7 mouse cellular contexts compared by ENCODE assay signal in genomic region chr11:60701611-60702010, GRCm38 (mm10). TPM values are rescaled to one million over a fixed set of nuclear protein-coding genes. Genes with fewer than 3 reads are reported as not detected.
DNase-seq lines count a peak whose midpoint lies in the region; ATAC-seq and TF ChIP-seq lines count a peak whose summit lies in the region.

No protein-coding gene starts in this region.

- ATAC-seq in hindbrain, embryonic 13.5 days (ENCODE audit: low FRiP score), result no peak
- ATAC-seq in lung, postnatal 0 days, result no peak

- no peak for TF ChIP-seq CTCF in lung, postnatal 0 days (IDR thresholded peaks at IDR 0.05)

- peak overlapping the region; percentile 89; the same call in 1 of the 2 replicates for H3K4me3 ChIP-seq in hindbrain, embryonic 13.5 days
- no peak overlapping the region for H3K4me3 ChIP-seq in lung, postnatal 0 days (ENCODE audit: low read depth, low read length)

- no peak for TF ChIP-seq EP300 in lung, postnatal 0 days (IDR thresholded peaks at IDR 0.05)

- no peaks in the 10 kb centered on the region for H3K9me3 ChIP-seq in hindbrain, embryonic 13.5 days
- no peaks in the 10 kb centered on the region for H3K9me3 ChIP-seq in lung, postnatal 0 days (ENCODE audit: low read length)

- no peak overlapping the region for H3K27ac ChIP-seq in hindbrain, embryonic 13.5 days
- no peak overlapping the region for H3K27ac ChIP-seq in lung, postnatal 0 days (ENCODE audit: low read length)

- 92% methylated on average over 2 of the region's 4 CpGs for WGBS in hindbrain, embryonic 13.5 days
- 77% methylated on average over 2 of the region's 4 CpGs for WGBS in lung, postnatal 0 days

- H3K36me3 ChIP-seq in hindbrain, embryonic 13.5 days, result peaks cover 23% of the 10 kb centered on the region
- no peaks in the 10 kb centered on the region for H3K36me3 ChIP-seq in lung, postnatal 0 days (ENCODE audit: insufficient read depth, low read length)

- peak overlapping the region; percentile 90 for H3K4me2 ChIP-seq in hindbrain, embryonic 13.5 days
- H3K4me2 ChIP-seq in lung, postnatal 0 days (replicated peaks; ENCODE audit: low read depth, low read length), result no peak overlapping the region

- no peak overlapping the region for H3K9ac ChIP-seq in hindbrain, embryonic 13.5 days
- H3K9ac ChIP-seq in lung, postnatal 0 days (replicated peaks; ENCODE audit: low read depth), result no peak overlapping the region

- peak; percentile 6 for DNase-seq in kidney, adult 9 months
- DNase-seq in kidney, postnatal 4 days, result no peak
- peak; percentile 5 for DNase-seq in urinary bladder, postnatal 25 days (ENCODE audit: low spot score)
- no peak for DNase-seq in urinary bladder, adult 18-20 months (ENCODE audit: low spot score in 2 of 2)
- no peak for DNase-seq in retina, postnatal 1 day
- no peak for DNase-seq in lung, postnatal 0 days (ENCODE audit: low spot score)

- H3K27me3 ChIP-seq in hindbrain, embryonic 13.5 days, result no peaks in the 10 kb centered on the region
- no peaks in the 10 kb centered on the region for H3K27me3 ChIP-seq in lung, postnatal 0 days (replicated peaks; ENCODE audit: insufficient read depth, low read length)

- H3K4me1 ChIP-seq in hindbrain, embryonic 13.5 days (replicated peaks), result peaks cover 59% of the 10 kb centered on the region
- H3K4me1 ChIP-seq in lung, postnatal 0 days (ENCODE audit: insufficient read depth, low read depth, low read length), result peaks cover 10% of the 10 kb centered on the region; the same call in 1 of the 2 replicates

RNA-seq across cellular contexts. Expression of gene Llgl1, which starts 2.1 kb away (rescaled TPM):
- polyA plus RNA-seq in hindbrain, embryonic 13.5 days (2015; fragmentation: Nextera tagmentation; extraction: Ambion mirVana), result 61.0 and 61.2 TPM in 2 replicates
- 22.7 and 22.9 TPM in 2 replicates for polyA plus RNA-seq in lung, postnatal 0 days (2015; fragmentation: Nextera tagmentation; extraction: Ambion mirVana)

RNA-seq across cellular contexts. Expression of gene Flii, which starts 25.5 kb away (rescaled TPM):
- 64.7 and 68.2 TPM in 2 replicates for polyA plus RNA-seq in hindbrain, embryonic 13.5 days (2015; fragmentation: Nextera tagmentation; extraction: Ambion mirVana)
- polyA plus RNA-seq in lung, postnatal 0 days (2015; fragmentation: Nextera tagmentation; extraction: Ambion mirVana), result 72.4 and 77.3 TPM in 2 replicates

RNA-seq across cellular contexts. Expression of gene Mief2, which starts 26.6 kb away (rescaled TPM):
- polyA plus RNA-seq in hindbrain, embryonic 13.5 days (2015; fragmentation: Nextera tagmentation; extraction: Ambion mirVana), result 21.2 and 22.4 TPM in 2 replicates
- 14.5 and 15.2 TPM in 2 replicates for polyA plus RNA-seq in lung, postnatal 0 days (2015; fragmentation: Nextera tagmentation; extraction: Ambion mirVana)

Comparison
In these comparisons a context has a peak if more than half of its experiments do, and no peak if none do; other contexts are left out.
1. DNase-seq: peak in kidney, adult 9 months (single experiment) and urinary bladder, postnatal 25 days (single experiment); none in kidney, postnatal 4 days (0 of 2), urinary bladder, adult 18-20 months (0 of 2), retina, postnatal 1 day (single experiment) and lung, postnatal 0 days (single experiment).